Mouse (Mus musculus) liver, postnatal 0 days (tissue): ENCODE data around the gene Traf3ip2.

Experiments used
- CTCF ChIP-seq: sonication (generic); IDR thresholded peaks from 2 replicates; pipeline ENCODE4 v1.5.1; 2016; ENCODE audit warnings: antibody characterized with exemption, low read depth
- EP300 ChIP-seq: IDR thresholded peaks from 2 replicates; pipeline ENCODE4 v1.6.1; 2016; ENCODE audit warnings: antibody characterized with exemption, low read depth, mild to moderate bottlenecking

DNA sequence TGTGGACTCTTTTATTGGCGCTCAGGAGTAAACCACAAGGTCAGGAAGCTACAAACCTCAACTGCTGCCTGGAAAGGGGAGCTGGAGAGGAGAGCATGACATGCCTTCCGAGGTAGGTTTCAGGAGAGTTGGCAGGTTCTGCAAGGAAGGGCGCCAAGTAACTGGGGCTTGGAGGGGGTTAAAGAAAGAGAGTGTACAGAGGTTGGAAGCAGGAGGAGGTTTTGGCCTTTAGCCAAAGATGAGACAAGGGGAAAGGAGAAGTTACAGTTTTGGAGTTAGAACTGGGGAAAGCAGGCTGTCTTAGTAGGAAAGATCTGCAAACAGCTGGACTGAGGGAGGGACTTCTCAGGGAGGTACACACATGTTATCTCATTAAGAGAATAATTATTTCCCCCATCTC lies 16.9 kb upstream of the Traf3ip2 start:
- TF ChIP-seq CTCF (no peak), EP300 (no peak)
